Mouse (Mus musculus): Measurements from ENCODE around the gene Fryl. TPM values are rescaled to one million over a fixed set of nuclear protein-coding genes. Genes with fewer than 3 reads are reported as not detected.
A peak's percentile ranks its signal among the peaks of the same experiment; 100 is the strongest.

Gene Fryl
- polyA plus RNA-seq, 1 experiment from 2014 or later = 30.7 TPM

- no peak for DNase-seq (ENCODE audit: low spot score)
- peaks cover 7% of the 10 kb centered on the region; the same call in 1 of the 2 replicates for H3K4me1 ChIP-seq (replicated peaks)
- 0 out of 2 replicates have a peak, but pooled peaks cover 4% of the 10 kb centered on the region for H3K9me3 ChIP-seq
- no peak overlapping the region for H3K27ac ChIP-seq
- 93% methylated on average over 7 of the region's 7 CpGs for WGBS
- peaks cover 28% of the 10 kb centered on the region for H3K36me3 ChIP-seq
- H3K27me3 ChIP-seq (ENCODE audit: insufficient read depth, poor library complexity, severe bottlenecking) = no peaks in the 10 kb centered on the region
- H3K4me3 ChIP-seq = no peak overlapping the region
These were observed 58.6 kb downstream of the Fryl start for GRCm38 (mm10) chr5:73197796-73198195.

- Histone ChIP-seq H3K27me3 (ENCODE audit: insufficient read depth, poor library complexity, severe bottlenecking) (no peaks in the 10 kb centered on the region), H3K36me3 (peaks cover 31% of the 10 kb centered on the region), H3K4me3 (no peak overlapping the region), H3K27ac (no peak overlapping the region), H3K4me1 (replicated peaks) (peaks cover 15% of the 10 kb centered on the region), H3K9me3 (0 out of 2 replicates have a peak, but pooled peaks cover 4% of the 10 kb centered on the region)
- DNase-seq (ENCODE audit: low spot score) = no peak
- WGBS = 95% methylated on average over 14 of the region's 14 CpGs
These were observed 61.7 kb downstream of the Fryl start for GRCm38 (mm10) chr5:73194740-73195139.

- 0 out of 2 replicates have a peak, but pooled peaks cover 4% of the 10 kb centered on the region for H3K9me3 ChIP-seq
- H3K4me1 ChIP-seq (replicated peaks) = peaks cover 17% of the 10 kb centered on the region
- H3K27me3 ChIP-seq (ENCODE audit: insufficient read depth, poor library complexity, severe bottlenecking) = no peaks in the 10 kb centered on the region
- no peak for DNase-seq (ENCODE audit: low spot score)
- peaks cover 31% of the 10 kb centered on the region for H3K36me3 ChIP-seq
- no peak overlapping the region for H3K4me3 ChIP-seq
- WGBS = 81% methylated on average over 8 of the region's 8 CpGs
- 0 out of 2 replicates have a peak overlapping the region, but pooled peaks have one; percentile 0 for H3K27ac ChIP-seq
These were observed 62.3 kb downstream of the Fryl start for GRCm38 (mm10) chr5:73194083-73194570.

- 80% methylated on average over 10 of the region's 10 CpGs for WGBS
These were observed 62.8 kb downstream of the Fryl start for GRCm38 (mm10) chr5:73193627-73194026.

GRCm38 (mm10) chr5:73192870-73193576, 63.4 kb downstream of the Fryl start:
- peak overlapping the region; percentile 31; the same call in 1 of the 2 replicates for H3K27ac ChIP-seq
- H3K36me3 ChIP-seq = peaks cover 37% of the 10 kb centered on the region
- WGBS = 82% methylated on average over 13 of the region's 13 CpGs
- DNase-seq (ENCODE audit: low spot score) = no peak
- H3K9me3 ChIP-seq = no peaks in the 10 kb centered on the region
- H3K27me3 ChIP-seq (ENCODE audit: insufficient read depth, poor library complexity, severe bottlenecking) = no peaks in the 10 kb centered on the region
- H3K4me1 ChIP-seq (replicated peaks) = peaks cover 20% of the 10 kb centered on the region
- H3K4me3 ChIP-seq = no peak overlapping the region

More at GRCm38 (mm10) chr5:73193627-73194026, 62.8 kb downstream of the Fryl start:
- peaks cover 33% of the 10 kb centered on the region for H3K36me3 ChIP-seq
- H3K27ac ChIP-seq = peak overlapping the region; percentile 0; the same call in 1 of the 2 replicates
- H3K4me3 ChIP-seq = no peak overlapping the region
- H3K9me3 ChIP-seq = 0 out of 2 replicates have a peak, but pooled peaks cover 1% of the 10 kb centered on the region
- DNase-seq (ENCODE audit: low spot score) = no peak
- no peaks in the 10 kb centered on the region for H3K27me3 ChIP-seq (ENCODE audit: insufficient read depth, poor library complexity, severe bottlenecking)
- peaks cover 18% of the 10 kb centered on the region for H3K4me1 ChIP-seq (replicated peaks)

- H3K4me1 ChIP-seq (replicated peaks) = peaks cover 20% of the 10 kb centered on the region
- WGBS = 83% methylated on average over 11 of the region's 11 CpGs
- H3K27me3 ChIP-seq (ENCODE audit: insufficient read depth, poor library complexity, severe bottlenecking) = no peaks in the 10 kb centered on the region
- no peaks in the 10 kb centered on the region for H3K9me3 ChIP-seq
- no peak for DNase-seq (ENCODE audit: low spot score)
- peaks cover 37% of the 10 kb centered on the region for H3K36me3 ChIP-seq
- H3K27ac ChIP-seq = no peak overlapping the region
- H3K4me3 ChIP-seq = no peak overlapping the region
These were observed 64.7 kb downstream of the Fryl start for GRCm38 (mm10) chr5:73191765-73192164.

- no peak for DNase-seq (ENCODE audit: low spot score)
- WGBS = 86% methylated on average over 5 of the region's 5 CpGs
- Histone ChIP-seq H3K4me1 (replicated peaks) (peaks cover 20% of the 10 kb centered on the region), H3K36me3 (peaks cover 37% of the 10 kb centered on the region), H3K27me3 (ENCODE audit: insufficient read depth, poor library complexity, severe bottlenecking) (no peaks in the 10 kb centered on the region), H3K4me3 (no peak overlapping the region), H3K27ac (no peak overlapping the region), H3K9me3 (no peaks in the 10 kb centered on the region)
These were observed 66.3 kb downstream of the Fryl start for GRCm38 (mm10) chr5:73190164-73190563.

GRCm38 (mm10) chr5:73189443-73190160, 66.8 kb downstream of the Fryl start:
- Histone ChIP-seq H3K4me3 (no peak overlapping the region), H3K27me3 (ENCODE audit: insufficient read depth, poor library complexity, severe bottlenecking) (no peaks in the 10 kb centered on the region), H3K9me3 (no peaks in the 10 kb centered on the region), H3K36me3 (peaks cover 35% of the 10 kb centered on the region), H3K27ac (no peak overlapping the region), H3K4me1 (replicated peaks) (peaks cover 20% of the 10 kb centered on the region)
- no peak for DNase-seq (ENCODE audit: low spot score)
- 82% methylated on average over 9 of the region's 9 CpGs for WGBS

- peaks cover 25% of the 10 kb centered on the region for H3K36me3 ChIP-seq
- DNase-seq (ENCODE audit: low spot score) = no peak
- 0 out of 2 replicates have a peak overlapping the region, but pooled peaks have one; percentile 2 for H3K27ac ChIP-seq
- H3K27me3 ChIP-seq (ENCODE audit: insufficient read depth, poor library complexity, severe bottlenecking) = no peaks in the 10 kb centered on the region
- WGBS = 77% methylated on average over 7 of the region's 7 CpGs
- H3K9me3 ChIP-seq = no peaks in the 10 kb centered on the region
- no peak overlapping the region for H3K4me3 ChIP-seq
- peaks cover 16% of the 10 kb centered on the region for H3K4me1 ChIP-seq (replicated peaks)
These were observed 67.8 kb downstream of the Fryl start for GRCm38 (mm10) chr5:73188576-73188975.

GRCm38 (mm10) chr5:73188164-73188563, 68.3 kb downstream of the Fryl start:
- Histone ChIP-seq H3K9me3 (no peaks in the 10 kb centered on the region), H3K4me3 (no peak overlapping the region), H3K36me3 (peaks cover 21% of the 10 kb centered on the region), H3K4me1 (replicated peaks) (peaks cover 13% of the 10 kb centered on the region), H3K27ac (0 out of 2 replicates have a peak overlapping the region, but pooled peaks have one; percentile 2), H3K27me3 (ENCODE audit: insufficient read depth, poor library complexity, severe bottlenecking) (no peaks in the 10 kb centered on the region)
- WGBS = 92% methylated on average over 5 of the region's 5 CpGs
- DNase-seq (ENCODE audit: low spot score) = no peak

- Histone ChIP-seq H3K27ac (no peak overlapping the region), H3K27me3 (ENCODE audit: insufficient read depth, poor library complexity, severe bottlenecking) (no peaks in the 10 kb centered on the region), H3K36me3 (peaks cover 14% of the 10 kb centered on the region), H3K4me1 (replicated peaks) (peaks cover 23% of the 10 kb centered on the region), H3K4me3 (no peak overlapping the region), H3K9me3 (no peaks in the 10 kb centered on the region)
- no peak for DNase-seq (ENCODE audit: low spot score)
- 93% methylated on average over 5 of the region's 5 CpGs for WGBS
These were observed 69.5 kb downstream of the Fryl start for GRCm38 (mm10) chr5:73186912-73187311.

GRCm38 (mm10) chr5:73185424-73185823, 71.0 kb downstream of the Fryl start:
- no peaks in the 10 kb centered on the region for H3K27me3 ChIP-seq (ENCODE audit: insufficient read depth, poor library complexity, severe bottlenecking)
- no peak overlapping the region for H3K27ac ChIP-seq
- peaks cover 14% of the 10 kb centered on the region for H3K36me3 ChIP-seq
- H3K4me3 ChIP-seq = no peak overlapping the region
- H3K9me3 ChIP-seq = no peaks in the 10 kb centered on the region
- 93% methylated on average over 4 of the region's 4 CpGs for WGBS
- no peak for DNase-seq (ENCODE audit: low spot score)
- peaks cover 19% of the 10 kb centered on the region; the same call in 1 of the 2 replicates for H3K4me1 ChIP-seq (replicated peaks)

Data from hindbrain, embryonic 10.5 days (tissue).